Mouse (Mus musculus) thymus, postnatal 25 days (tissue): ENCODE data around the gene Lrrc75b.

Experiments
- DNase-seq: peaks from one replicate; pipeline ENCODE4 v3.0.0; 2022

The Lrrc75b gene

GRCm38 (mm10) chr10:75559676-75560548 lies at the start of gene Lrrc75b:
Gene Lrrc75b (minus strand): TSS chr10:75560330.
- DNase-seq, result peak; percentile 11

GRCm38 (mm10) chr10:75608975-75609374 lies 48.8 kb upstream of the Lrrc75b start:
- no peak for DNase-seq

- no peak for DNase-seq
Measured at GRCm38 (mm10) chr10:75607253-75607652, 47.1 kb upstream of the Lrrc75b start.

- DNase-seq, result peak; percentile 39
Measured at GRCm38 (mm10) chr10:75605162-75605846, 45.2 kb upstream of the Lrrc75b start.

- no peak for DNase-seq
Measured at GRCm38 (mm10) chr10:75600189-75600730, 40.1 kb upstream of the Lrrc75b start.

GRCm38 (mm10) chr10:75595981-75596380 lies 35.9 kb upstream of the Lrrc75b start:
- DNase-seq, result no peak

GRCm38 (mm10) chr10:75592585-75592984 lies 32.5 kb upstream of the Lrrc75b start:
- DNase-seq, result peak; percentile 29

GRCm38 (mm10) chr10:75591211-75591894 lies 31.2 kb upstream of the Lrrc75b start:
- DNase-seq, result peak; percentile 90

- peak; percentile 42 for DNase-seq
Measured at GRCm38 (mm10) chr10:75589651-75590050, 29.5 kb upstream of the Lrrc75b start.

- DNase-seq, result peak; percentile 32
Measured at GRCm38 (mm10) chr10:75589129-75589528, 29.0 kb upstream of the Lrrc75b start, which contains the start of gene Ggt5. Gene Ggt5 (plus strand): TSS chr10:75589340.

- DNase-seq, result no peak
Measured at GRCm38 (mm10) chr10:75588336-75588735, 28.2 kb upstream of the Lrrc75b start.

- no peak for DNase-seq
Measured at GRCm38 (mm10) chr10:75587781-75588180, 27.7 kb upstream of the Lrrc75b start.

GRCm38 (mm10) chr10:75586553-75586879 lies 26.4 kb upstream of the Lrrc75b start:
- no peak for DNase-seq

- DNase-seq, result peak; percentile 92
Measured at GRCm38 (mm10) chr10:75585876-75586552, 25.9 kb upstream of the Lrrc75b start.

- DNase-seq, result no peak
Measured at GRCm38 (mm10) chr10:75579129-75579528, 19.0 kb upstream of the Lrrc75b start.

- no peak for DNase-seq
Measured at GRCm38 (mm10) chr10:75573965-75574364, 13.8 kb upstream of the Lrrc75b start.

GRCm38 (mm10) chr10:75573181-75573580 lies 13.1 kb upstream of the Lrrc75b start:
- no peak for DNase-seq

GRCm38 (mm10) chr10:75571937-75572336 lies 11.8 kb upstream of the Lrrc75b start:
- no peak for DNase-seq

- no peak for DNase-seq
Measured at GRCm38 (mm10) chr10:75570981-75571657, 11.0 kb upstream of the Lrrc75b start.

GRCm38 (mm10) chr10:75568851-75569250 lies 8.7 kb upstream of the Lrrc75b start:
- no peak for DNase-seq

- DNase-seq, result no peak
Measured at GRCm38 (mm10) chr10:75568441-75568840, 8.3 kb upstream of the Lrrc75b start.

- no peak for DNase-seq
Measured at GRCm38 (mm10) chr10:75568029-75568428, 7.9 kb upstream of the Lrrc75b start.
